ENCODE assay signal across 26 mouse cellular contexts in genomic region chr7:67369645-67370044, GRCm38 (mm10). TPM values are rescaled to one million over a fixed set of nuclear protein-coding genes. Genes with fewer than 3 reads are reported as not detected.
DNase-seq lines count a peak whose midpoint lies in the region; ATAC-seq and TF ChIP-seq lines count a peak whose summit lies in the region.
"Had no signal": no experiment of that assay in that cellular context is flagged by ENCODE, and none has a peak within 500 bp of the region (broad histone marks: within the 10 kb centered on the region; RNA-seq: fewer than 3 reads in every experiment).

No protein-coding gene starts in this region.

- no peak for TF ChIP-seq POLR2A in bone marrow macrophage, adult 2 months (IDR thresholded peaks at IDR 0.05; ENCODE audit: borderline replicate concordance, low read depth, low read length)

- H3K9ac ChIP-seq in heart, embryonic 13.5 days = 0 out of 2 replicates have a peak overlapping the region, but pooled peaks have one; percentile 45
- no peak overlapping the region for H3K9ac ChIP-seq in lung, embryonic 14.5 days
- H3K9ac ChIP-seq: forebrain, embryonic 12.5 days; limb, embryonic 12.5 days; liver, embryonic 14.5 days; midbrain, embryonic 13.5 days; stomach, embryonic 15.5 days had no signal

- no peak overlapping the region for H3K27ac ChIP-seq in heart, embryonic 13.5 days (replicated peaks)
- H3K27ac ChIP-seq in lung, embryonic 14.5 days (ENCODE audit: low read depth) = no peak overlapping the region
- H3K27ac ChIP-seq in bone marrow macrophage, adult 2 months (ENCODE audit: insufficient read depth, low read depth, low read length) = no peak overlapping the region
- no peak overlapping the region for H3K27ac ChIP-seq in layer of hippocampus, adult 2 months
- H3K27ac ChIP-seq: forebrain, embryonic 12.5 days; hindbrain, embryonic 10.5 days; hindbrain, postnatal 0 days; limb, embryonic 12.5 days; liver, embryonic 14.5 days; macrophage; midbrain, embryonic 13.5 days; stomach, embryonic 15.5 days had no signal

- no peaks in the 10 kb centered on the region for H3K36me3 ChIP-seq in heart, embryonic 13.5 days
- no peaks in the 10 kb centered on the region for H3K36me3 ChIP-seq in lung, embryonic 14.5 days (ENCODE audit: insufficient read depth)
- H3K36me3 ChIP-seq: G1E; limb, embryonic 12.5 days; midbrain, embryonic 13.5 days; stomach, embryonic 15.5 days had no signal

- no peak for TF ChIP-seq CTCF in lung, embryonic 14.5 days (IDR thresholded peaks at IDR 0.05; ENCODE audit: low read depth)
- TF ChIP-seq CTCF in bone marrow macrophage, adult 2 months (IDR thresholded peaks at IDR 0.05; ENCODE audit: low read depth, low read length) = no peak
- TF ChIP-seq CTCF in layer of hippocampus, adult 2 months (conservative IDR thresholded peaks at IDR 0.05) = no peak

- peak overlapping the region; percentile 52 for H3K4me2 ChIP-seq in heart, embryonic 13.5 days
- H3K4me2 ChIP-seq in lung, embryonic 14.5 days = no peak overlapping the region; the same call in 1 of the 2 replicates
- H3K4me2 ChIP-seq: forebrain, embryonic 12.5 days; limb, embryonic 12.5 days; midbrain, embryonic 13.5 days; stomach, embryonic 15.5 days had no signal

- peaks cover 65% of the 10 kb centered on the region for H3K4me1 ChIP-seq in heart, embryonic 13.5 days
- H3K4me1 ChIP-seq in lung, embryonic 14.5 days (ENCODE audit: insufficient read depth) = peaks cover 16% of the 10 kb centered on the region; the same call in 1 of the 2 replicates
- H3K4me1 ChIP-seq in bone marrow macrophage, adult 2 months (ENCODE audit: control insufficient read depth, insufficient read depth, low read length) = peaks cover 26% of the 10 kb centered on the region

- no peak for ATAC-seq in heart, embryonic 13.5 days (ENCODE audit: extremely low read depth, insufficient number of reproducible peaks, low FRiP score, low TSS enrichment)
- ATAC-seq in lung, embryonic 14.5 days (ENCODE audit: insufficient read depth) = no peak
- ATAC-seq: activated CD4-positive, CD25-positive, alpha-beta regulatory T cell, adult 4 months; CD4-positive, CD25-positive, alpha-beta regulatory T cell, adult 4 months; hindbrain, postnatal 0 days; intestine, postnatal 0 days; midbrain, embryonic 13.5 days had no signal

- H3K4me3 ChIP-seq in heart, embryonic 13.5 days = 0 out of 2 replicates have a peak overlapping the region, but pooled peaks have one; percentile 17
- H3K4me3 ChIP-seq in lung, embryonic 14.5 days (ENCODE audit: low read depth, low read length) = no peak overlapping the region
- H3K4me3 ChIP-seq in bone marrow macrophage, adult 2 months (ENCODE audit: insufficient read depth, low read length) = 0 out of 2 replicates have a peak overlapping the region, but pooled peaks have one; percentile 4
- H3K4me3 ChIP-seq in layer of hippocampus, adult 2 months = no peak overlapping the region
- H3K4me3 ChIP-seq: forebrain, embryonic 12.5 days; hindbrain, embryonic 10.5 days; limb, embryonic 12.5 days; midbrain, embryonic 13.5 days; stomach, embryonic 15.5 days had no signal

- no peaks in the 10 kb centered on the region for H3K9me3 ChIP-seq in heart, embryonic 13.5 days
- H3K9me3 ChIP-seq in lung, embryonic 14.5 days (ENCODE audit: low read depth, low read length) = no peaks in the 10 kb centered on the region
- H3K9me3 ChIP-seq: forebrain, embryonic 12.5 days; G1E; hindbrain, embryonic 10.5 days; limb, embryonic 12.5 days; midbrain, embryonic 13.5 days; stomach, embryonic 15.5 days had no signal

- DNase-seq in embryo, embryonic 10.5 days (ENCODE audit: low spot score) = peak; percentile 12
- no peak for DNase-seq in embryo, embryonic 11 days
- DNase-seq in heart, postnatal 4 days = no peak
- peak; percentile 18 for DNase-seq in lung, embryonic 14.5 days
- DNase-seq in lung, postnatal 25 days (ENCODE audit: low spot score) = no peak
- DNase-seq in layer of hippocampus, adult 2 months (ENCODE audit: low spot score in 2 of 2) = no peak
- DNase-seq: adrenal gland, postnatal 10 days; cerebellum, adult 11-12 months; cerebellum, postnatal 14 days; gastrocnemius, postnatal 10 days; right cerebral cortex, postnatal 25 days; thymus, adult 2 months had no signal

- H3K27me3 ChIP-seq in heart, embryonic 13.5 days (replicated peaks) = no peaks in the 10 kb centered on the region
- H3K27me3 ChIP-seq in lung, embryonic 14.5 days (ENCODE audit: insufficient read depth, low read length) = no peaks in the 10 kb centered on the region
- H3K27me3 ChIP-seq: forebrain, embryonic 12.5 days; limb, embryonic 12.5 days; midbrain, embryonic 13.5 days; stomach, embryonic 15.5 days had no signal

- 51% methylated on average over 4 of the region's 4 CpGs for WGBS in heart, embryonic 13.5 days
- 58% methylated on average over 4 of the region's 4 CpGs for WGBS in lung, embryonic 14.5 days

RNA-seq across cellular contexts. Expression of gene Mef2a, which starts 3.0 kb away (rescaled TPM):
- polyA plus RNA-seq in heart, embryonic 13.5 days (2015; fragmentation: Nextera tagmentation; extraction: Ambion mirVana) = 73.7 and 82.1 TPM in 2 replicates
- total RNA-seq in heart, postnatal 4 days (2021) = 100 to 1,000 TPM; 250 to 257 TPM
- 51.6 and 55.5 TPM in 2 replicates for polyA plus RNA-seq in lung, embryonic 14.5 days (2014; fragmentation: Nextera tagmentation; extraction: Ambion mirVana)
- polyA plus RNA-seq in bone marrow macrophage, adult 2 months (2012; ENCODE audit: insufficient read depth, insufficient read length, missing spikeins) = 113 and 133 TPM in 2 replicates
- 100 to 1,000 TPM; 151 to 157 TPM for total RNA-seq in layer of hippocampus, adult 2 months (2021)

Comparison
In these comparisons a context has a peak if more than half of its experiments do, and no peak if none do; other contexts are left out.
1. DNase-seq: peak in embryo, embryonic 10.5 days (single experiment) and lung, embryonic 14.5 days (single experiment); none in embryo, embryonic 11 days (single experiment), heart, postnatal 4 days (single experiment), lung, postnatal 25 days (single experiment) and layer of hippocampus, adult 2 months (0 of 2).
2. H3K4me3 ChIP-seq: peak in heart, embryonic 13.5 days (single experiment) and bone marrow macrophage, adult 2 months (single experiment); none in lung, embryonic 14.5 days (single experiment) and layer of hippocampus, adult 2 months (single experiment).